Mouse (Mus musculus) stomach, postnatal 0 days (tissue): ENCODE measurements around the gene Kif1c. TPM values are rescaled to one million over a fixed set of nuclear protein-coding genes. Genes with fewer than 3 reads are reported as not detected.

ENCODE experiments used
- ATAC-seq: fragments of 200-750 bp; cut with Nextera tagmentation; 2 replicates; pipeline ENCODE4 v1.8.0; 2017; ENCODE audit not compliant: low FRiP score, low TSS enrichment
- DNase-seq: peaks from one replicate; pipeline ENCODE4 v3.0.0-alpha.2; 2016; ENCODE audit warnings: low spot score
- H3K27ac ChIP-seq: fragments of 300-500 bp; sonication (generic); replicated peaks from 2 replicates; pipeline ENCODE4 v1.5.1; 2014; ENCODE audit warnings: mild to moderate bottlenecking, control low read depth
- H3K27me3 ChIP-seq: fragments of 300-500 bp; sonication (generic); 2 replicates; pipeline ENCODE4 v1.6.1; 2014; ENCODE audit warnings: low read length; ENCODE audit not compliant: control insufficient read depth, insufficient read depth
- H3K36me3 ChIP-seq: fragments of 300-500 bp; sonication (generic); 2 replicates; pipeline ENCODE4 v1.6.1; 2014; ENCODE audit warnings: low read length, mixed read lengths; ENCODE audit not compliant: control insufficient read depth, insufficient read depth
- H3K4me1 ChIP-seq: fragments of 300-500 bp; sonication (generic); replicated peaks from 2 replicates; pipeline ENCODE4 v1.6.1; 2014; ENCODE audit warnings: antibody characterized with exemption; ENCODE audit not compliant: control insufficient read depth, insufficient read depth
- H3K4me2 ChIP-seq: fragments of 300-500 bp; sonication (generic); replicated peaks from 2 replicates; pipeline ENCODE4 v1.6.1; 2014; ENCODE audit warnings: low read depth, mild to moderate bottlenecking, control low read depth, moderate library complexity
- H3K4me3 ChIP-seq: fragments of 300-500 bp; sonication (generic); 2 replicates; pipeline ENCODE4 v1.5.1; 2014; ENCODE audit warnings: low read depth, low read length, control low read depth
- H3K9ac ChIP-seq: fragments of 300-500 bp; sonication (generic); 2 replicates; pipeline ENCODE4 v1.6.1; 2014; ENCODE audit warnings: mild to moderate bottlenecking, low read length, control low read depth, mixed read lengths
- H3K9me3 ChIP-seq: fragments of 300-500 bp; sonication (generic); 2 replicates; pipeline ENCODE4 v1.6.1; 2016; ENCODE audit warnings: low read length; ENCODE audit not compliant: control insufficient read depth
- CTCF ChIP-seq: IDR thresholded peaks from 2 replicates; pipeline ENCODE4 v1.5.1; 2016; ENCODE audit warnings: antibody characterized with exemption, low read depth, mild to moderate bottlenecking, moderate library complexity
- EP300 ChIP-seq: optimal IDR thresholded peaks from 2 replicates; pipeline ENCODE3; 2016; ENCODE audit warnings: antibody characterized with exemption
- WGBS: fragments of 180-500 bp; shearing (Covaris S2); extraction: QIAGEN DNeasy Blood & Tissue Kit; methylation state at CpG from one replicate; pipeline ENCODE4 v1.1.7; 2014; 5-methylcytosine and 5-hydroxymethylcytosine counted together
- polyA plus RNA-seq: library from polyadenylated mRNA; unstranded; fragments of >200 nt; fragmentation: Nextera tagmentation; extraction: Ambion mirVana; gene quantifications from 2 replicates; pipeline ENCODE4 v1.2.1, GENCODE M21; 2015

Kif1c gene
- polyA plus RNA-seq, 1 experiment from 2014 or later, result 4.7 TPM

- Histone ChIP-seq H3K9me3 (no peaks in the 10 kb centered on the region), H3K4me1 (no peaks in the 10 kb centered on the region), H3K36me3 (peaks cover 21% of the 10 kb centered on the region; the same call in 1 of the 2 replicates), H3K4me2 (no peak overlapping the region), H3K4me3 (no peak overlapping the region), H3K27me3 (no peaks in the 10 kb centered on the region), H3K27ac (no peak overlapping the region), H3K9ac (no peak overlapping the region)
- TF ChIP-seq CTCF, result peak; percentile 87
- no peak for TF ChIP-seq EP300
- ATAC-seq (peak; percentile 70), DNase-seq (peak; percentile 51)
- WGBS, result 32% methylated on average over 11 of the region's 11 CpGs
These were observed 18.3 kb upstream of the Kif1c start for GRCm38 (mm10) chr11:70681897-70682581.

GRCm38 (mm10) chr11:70683640-70684039 lies 16.7 kb upstream of the Kif1c start:
- no peak overlapping the region for H3K4me3 ChIP-seq
- no peak overlapping the region for H3K27ac ChIP-seq
- no peak overlapping the region for H3K4me2 ChIP-seq
- ATAC-seq (no peak), DNase-seq (no peak)
- 0 out of 2 replicates have a peak, but pooled peaks cover 4% of the 10 kb centered on the region for H3K4me1 ChIP-seq
- H3K27me3 ChIP-seq, result no peaks in the 10 kb centered on the region
- TF ChIP-seq CTCF (no peak), EP300 (no peak)
- H3K36me3 ChIP-seq, result peaks cover 21% of the 10 kb centered on the region; the same call in 1 of the 2 replicates
- no peak overlapping the region for H3K9ac ChIP-seq
- H3K9me3 ChIP-seq, result no peaks in the 10 kb centered on the region
- WGBS, result 82% methylated on average over 5 of the region's 5 CpGs

GRCm38 (mm10) chr11:70686901-70687566 lies 13.3 kb upstream of the Kif1c start:
- ATAC-seq, result peak; percentile 46
- 2% methylated on average over 16 of the region's 16 CpGs for WGBS
- H3K9ac ChIP-seq, result peak overlapping the region; percentile 87

GRCm38 (mm10) chr11:70687601-70688199 lies 12.6 kb upstream of the Kif1c start, which contains the start of gene Camta2:
Camta2 (minus strand) TSS chr11:70688105.
- H3K4me3 ChIP-seq, result peak within 1 kb of the TSS; percentile 85
- H3K36me3 ChIP-seq, result peaks cover 8% of the 10 kb centered on the region; the same call in 1 of the 2 replicates
- TF ChIP-seq EP300 (no peak), CTCF (peak; percentile 65)
- no peaks in the 10 kb centered on the region for H3K27me3 ChIP-seq
- under 1% methylated on average over 48 of the region's 55 CpGs for WGBS
- peak within 1 kb of the TSS; percentile 87 for H3K9ac ChIP-seq
- H3K9me3 ChIP-seq, result no peaks in the 10 kb centered on the region
- H3K4me2 ChIP-seq, result peak within 1 kb of the TSS; percentile 94
- H3K4me1 ChIP-seq, result 0 out of 2 replicates have a peak, but pooled peaks cover 4% of the 10 kb centered on the region
- peak; percentile 83 for ATAC-seq
- peak; percentile 80 for DNase-seq
- peak within 1 kb of the TSS; percentile 95 for H3K27ac ChIP-seq

More at GRCm38 (mm10) chr11:70686901-70687566, 13.3 kb upstream of the Kif1c start:
- peak; percentile 47 for TF ChIP-seq CTCF
- no peak for TF ChIP-seq EP300
- Histone ChIP-seq H3K4me3 (peak overlapping the region; percentile 85), H3K4me2 (peak overlapping the region; percentile 94), H3K4me1 (0 out of 2 replicates have a peak, but pooled peaks cover 4% of the 10 kb centered on the region), H3K9me3 (no peaks in the 10 kb centered on the region), H3K27ac (peak overlapping the region; percentile 95), H3K27me3 (no peaks in the 10 kb centered on the region), H3K36me3 (peaks cover 11% of the 10 kb centered on the region; the same call in 1 of the 2 replicates)
- peak; percentile 45 for DNase-seq

GRCm38 (mm10) chr11:70688372-70688771 lies 12.0 kb upstream of the Kif1c start:
- H3K4me3 ChIP-seq, result peak overlapping the region; percentile 85
- WGBS, result 12% methylated on average over 8 of the region's 8 CpGs
- H3K9me3 ChIP-seq, result no peaks in the 10 kb centered on the region
- ATAC-seq, result no peak
- H3K4me1 ChIP-seq, result 0 out of 2 replicates have a peak, but pooled peaks cover 4% of the 10 kb centered on the region
- H3K4me2 ChIP-seq, result peak overlapping the region; percentile 94
- 0 out of 2 replicates have a peak, but pooled peaks cover 6% of the 10 kb centered on the region for H3K36me3 ChIP-seq
- H3K27me3 ChIP-seq, result no peaks in the 10 kb centered on the region
- peak overlapping the region; percentile 87 for H3K9ac ChIP-seq
- TF ChIP-seq CTCF (no peak), EP300 (no peak)
- H3K27ac ChIP-seq, result peak overlapping the region; percentile 95
- DNase-seq, result no peak
